Mouse (Mus musculus) cortical plate, adult 2 months (tissue): ENCODE data around the gene Tnpo2.

Experiments used
- CTCF ChIP-seq: fragments of 200-500 bp; IDR thresholded peaks from 2 replicates; pipeline ENCODE4 v1.5.1; 2011; ENCODE audit warnings: mild to moderate bottlenecking, control low read depth, low read length; ENCODE audit not compliant: insufficient read depth; ENCODE audit errors: extremely low read depth
- POLR2A ChIP-seq: fragments of 200-500 bp; IDR thresholded peaks from 2 replicates; pipeline ENCODE4 v1.6.1; 2011; ENCODE audit warnings: mild to moderate bottlenecking, low read length, control low read depth; ENCODE audit not compliant: insufficient read depth; ENCODE audit errors: extremely low read depth

DNA sequence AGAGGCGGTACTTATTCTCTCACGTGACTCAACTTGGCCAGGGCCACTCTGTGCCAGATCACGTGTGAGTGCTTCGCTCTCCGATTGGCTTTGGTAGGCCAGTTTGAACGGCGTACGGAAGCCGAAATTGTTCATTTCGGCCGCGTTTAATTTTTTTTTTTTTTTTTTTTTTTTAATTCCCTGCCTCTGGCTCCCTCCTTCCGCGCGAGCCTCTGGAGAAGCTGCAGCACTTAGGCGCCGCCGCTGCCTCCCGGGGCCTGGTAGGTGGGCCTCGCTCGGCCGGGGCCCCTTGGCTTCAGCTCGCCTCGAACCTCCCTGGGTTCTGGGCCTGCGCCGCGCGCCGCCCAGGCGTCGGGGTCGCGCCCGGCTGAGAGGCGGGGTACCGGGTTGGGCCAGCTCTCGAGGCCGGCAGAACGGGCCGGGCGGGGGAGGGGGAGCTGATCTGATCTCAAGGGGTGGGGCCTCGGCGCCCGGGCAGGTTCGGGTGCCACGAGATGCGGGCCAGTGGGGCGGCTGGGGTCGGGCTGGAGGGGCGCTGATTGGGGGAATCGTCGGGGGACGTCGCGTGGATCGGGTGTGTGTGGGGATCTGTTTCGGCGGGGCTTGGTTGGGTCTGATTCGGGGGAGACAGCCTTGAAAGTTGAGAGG, at the start of gene Tnpo2:
- TF ChIP-seq POLR2A (peak; percentile 54; the same call in 1 of the 2 replicates), CTCF (no peak)
